Mouse (Mus musculus) ES-Bruce4 (cell line): ENCODE results near the gene Adamtsl1.

Experiments used
- CTCF ChIP-seq: IDR thresholded peaks from one replicate; pipeline ENCODE4 v1.8.1; 2011; ENCODE audit warnings: low read depth, low read length
- EP300 ChIP-seq: IDR thresholded peaks from 2 replicates; pipeline ENCODE4 v1.6.1; 2011; ENCODE audit warnings: low read depth, low read length; ENCODE audit not compliant: insufficient read depth
- POLR2A ChIP-seq: IDR thresholded peaks from one replicate; pipeline ENCODE4 v1.8.1; 2011; ENCODE audit warnings: low read length; ENCODE audit not compliant: insufficient read depth

GRCm38 (mm10) chr4:85505718-85506117, 8.3 kb upstream of the Adamtsl1 start:
- TF ChIP-seq CTCF, result no peak
- TF ChIP-seq POLR2A, result no peak
- no peak for TF ChIP-seq EP300
